Mouse (Mus musculus) gastrocnemius, postnatal 36 days (tissue): ENCODE results near the gene Klra17. TPM values are rescaled to one million over a fixed set of nuclear protein-coding genes. Genes with fewer than 3 reads are reported as not detected.
"Not testable (repeated sequence)": the region's sequence is repeated elsewhere in the genome, so short reads cannot be mapped to it uniquely, and the experiment has no call there.

Experiments
- DNase-seq, 2 experiments: peaks; one replicate each; pipeline ENCODE4 v3.0.0; 2022
- intact Hi-C: fragments of 180-260 bp; cut with DNase I; formaldehyde crosslinking; loops from one replicate; pipeline ENCODE4 v1.15.1; 2025
- long read RNA-seq, 2 experiments: library from polyadenylated mRNA; stranded (forward); transcript quantifications; one replicate each; pipeline ENCODE4 v2.0.0; 2021
- total RNA-seq, 2 experiments: library from RNA; stranded (reverse); gene quantifications; 2 replicates each; pipeline ENCODE4 v1.2.3; 2021

The Klra17 gene
- not detected for total RNA-seq
- long read RNA-seq, experiment 1, result 0 reads
- long read RNA-seq, experiment 2, result 0 reads

DNA sequence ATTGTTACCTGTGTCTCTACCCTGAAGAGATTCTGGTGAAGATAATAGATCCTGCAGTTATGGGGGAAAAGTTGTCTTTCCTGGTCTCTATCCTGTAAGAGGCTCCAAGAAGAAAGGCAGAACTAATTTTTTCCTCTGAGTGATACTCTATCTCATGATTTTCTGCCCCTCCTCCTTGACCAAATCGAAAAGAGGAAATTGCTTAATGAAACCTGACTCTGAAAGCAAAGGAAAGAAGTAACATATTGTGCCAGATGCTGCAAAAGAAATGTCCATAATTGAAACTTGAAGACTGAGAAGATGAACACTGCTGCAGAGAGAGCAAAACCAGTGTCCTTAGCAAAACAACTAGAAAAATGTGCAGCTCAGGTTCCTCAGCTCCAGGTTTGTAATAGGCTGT is at the start of gene Klra17:
Klra17 (minus strand) TSS at position 124 of the 400 bp plus-strand sequence.
- intact Hi-C loops, result no loop called here
- DNase-seq, result no peak

DNA sequence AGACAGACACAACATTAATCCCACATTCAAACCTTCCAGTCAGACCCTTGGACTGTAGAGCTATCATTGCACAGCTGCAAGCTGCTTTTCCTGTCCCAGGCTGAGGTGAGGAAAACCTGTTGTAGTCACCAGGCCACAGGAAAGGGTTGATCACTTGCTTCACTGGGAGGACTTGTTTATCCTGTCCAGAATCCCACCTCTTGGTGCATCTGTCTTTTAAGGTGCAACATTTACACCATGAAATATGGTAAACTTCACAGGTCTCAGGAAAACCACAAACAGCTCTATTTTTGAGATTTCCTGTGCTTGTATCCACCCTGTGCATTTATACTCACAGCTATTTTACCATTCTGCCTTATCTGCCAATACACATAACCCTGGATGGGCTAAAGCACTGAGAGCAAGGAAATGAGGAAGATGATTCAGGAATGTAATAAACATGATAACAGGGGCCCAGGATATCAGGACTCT is 41.0 kb upstream of the Klra17 start, which contains the start of gene Klra5:
Klra5 (minus strand) TSS at position 175 of the 471 bp plus-strand sequence.
- intact Hi-C loops, DNase-seq: not testable (repeated sequence)

DNA sequence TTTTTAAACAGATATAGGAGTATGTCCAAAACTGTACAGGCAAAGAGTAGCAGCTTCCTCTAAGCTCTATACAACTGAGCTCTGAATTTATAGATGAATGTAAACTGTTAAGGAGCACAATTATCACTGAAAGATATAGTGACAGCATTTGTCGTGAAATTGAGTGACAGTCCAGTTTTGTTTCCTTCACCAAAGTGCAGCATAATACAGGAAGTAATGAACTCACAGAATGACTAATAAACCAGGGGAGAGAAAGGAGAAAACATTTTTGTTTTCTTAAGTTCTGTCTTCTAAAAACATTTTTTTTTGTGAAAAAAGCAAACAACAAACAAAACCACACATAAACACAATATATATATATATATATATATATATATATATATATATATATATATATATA is 40.5 kb upstream of the Klra17 start:
- no peak for DNase-seq
- intact Hi-C loops, result no loop called here

DNA sequence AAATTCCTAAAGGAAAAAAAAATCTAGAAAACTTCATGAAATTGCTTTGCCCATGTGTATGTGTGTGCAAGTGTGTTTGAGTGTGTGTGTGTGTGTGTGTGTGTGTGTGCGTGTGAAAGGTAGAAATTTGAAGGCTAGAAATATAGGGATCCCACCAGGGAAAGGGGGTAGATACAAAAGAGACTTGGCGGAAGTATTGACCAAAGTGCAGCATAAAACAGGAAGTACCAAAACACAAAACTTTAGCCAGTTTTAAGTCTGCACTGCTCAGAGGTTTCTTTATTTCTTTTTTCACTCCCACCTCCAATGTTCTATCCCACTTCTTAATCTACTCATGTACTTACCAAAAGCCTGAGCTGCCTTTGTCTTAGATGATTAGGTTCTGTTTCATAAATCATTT is 6.1 kb upstream of the Klra17 start:
- no peak for DNase-seq
- intact Hi-C loops, result no loop called here

DNA sequence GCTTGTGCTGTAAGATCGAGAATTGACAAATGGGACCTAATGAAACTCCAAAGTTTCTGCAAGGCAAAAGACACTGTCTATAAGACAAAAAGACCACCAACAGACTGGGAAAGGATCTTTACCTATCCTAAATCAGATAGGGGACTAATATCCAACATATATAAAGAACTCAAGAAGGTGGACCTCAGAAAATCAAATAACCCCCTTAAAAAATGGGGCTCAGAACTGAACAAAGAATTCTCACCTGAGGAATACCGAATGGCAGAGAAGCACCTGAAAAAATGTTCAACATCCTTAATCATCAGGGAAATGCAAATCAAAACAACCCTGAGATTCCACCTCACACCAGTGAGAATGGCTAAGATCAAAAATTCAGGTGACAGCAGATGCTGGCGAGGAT is 14.1 kb downstream of the Klra17 start, which contains the start of gene Gm17631:
Gm17631 (plus strand) TSS at position 301 of the 400 bp plus-strand sequence.
- intact Hi-C loops, DNase-seq: not testable (repeated sequence)

DNA sequence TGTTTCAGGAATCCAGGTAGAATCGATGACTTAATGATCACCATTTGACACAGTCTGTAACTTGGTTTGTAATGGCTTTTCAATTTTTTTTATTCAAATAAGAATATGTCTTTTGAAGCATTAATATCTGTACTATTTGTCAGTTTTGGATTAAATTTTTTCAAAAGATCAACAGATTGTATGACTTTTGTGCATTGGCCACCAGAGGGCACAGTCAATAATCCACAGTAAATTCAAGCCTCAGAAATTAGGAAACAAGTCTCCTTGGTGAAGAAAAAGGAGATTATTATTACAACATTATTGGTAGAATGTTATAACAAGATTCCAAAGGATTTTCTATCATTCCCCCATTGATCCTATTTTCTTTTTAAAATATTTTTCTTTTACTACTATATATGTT is 50.9 kb downstream of the Klra17 start:
- intact Hi-C loops, result no loop called here
- no peak for DNase-seq

DNA sequence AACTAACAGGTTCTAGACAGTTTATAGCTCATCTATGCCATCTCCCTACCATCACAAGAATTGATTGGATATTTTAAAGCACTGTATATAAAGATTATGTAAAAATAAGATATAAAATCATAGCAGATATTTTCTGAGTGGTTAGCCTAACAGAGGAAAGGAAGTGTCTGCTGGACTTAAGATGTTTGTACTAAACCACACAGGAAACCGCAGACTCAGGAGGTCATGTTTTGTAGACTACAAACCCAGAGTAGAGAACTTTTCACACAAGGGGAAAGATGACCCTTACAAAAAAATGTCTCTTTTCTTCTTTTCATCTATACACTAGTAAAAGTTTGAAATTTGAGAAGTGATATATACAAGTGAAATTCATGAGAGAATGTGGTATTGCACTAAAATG is 52.5 kb downstream of the Klra17 start:
- intact Hi-C loops, result no loop called here
- DNase-seq, result no peak

DNA sequence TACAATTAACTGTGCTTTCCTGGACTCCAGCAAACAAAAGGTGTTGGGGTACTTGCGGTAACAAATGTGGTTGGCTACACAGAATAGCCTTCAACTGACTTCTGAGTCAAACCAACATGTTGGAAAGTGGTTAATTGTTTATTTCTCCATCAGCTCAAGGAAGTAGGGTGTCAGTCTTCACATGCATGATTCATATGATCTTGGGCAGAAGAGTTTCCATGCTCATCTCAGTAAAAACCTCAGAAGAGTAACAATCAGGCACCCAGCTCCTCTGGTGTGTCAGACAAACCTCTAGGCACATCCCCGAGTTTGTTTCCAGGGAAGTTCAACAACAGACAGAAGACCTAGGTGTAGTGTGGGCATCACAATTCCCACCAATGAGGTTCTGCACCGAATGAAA is 58.7 kb downstream of the Klra17 start:
- intact Hi-C loops, result no loop called here

DNA sequence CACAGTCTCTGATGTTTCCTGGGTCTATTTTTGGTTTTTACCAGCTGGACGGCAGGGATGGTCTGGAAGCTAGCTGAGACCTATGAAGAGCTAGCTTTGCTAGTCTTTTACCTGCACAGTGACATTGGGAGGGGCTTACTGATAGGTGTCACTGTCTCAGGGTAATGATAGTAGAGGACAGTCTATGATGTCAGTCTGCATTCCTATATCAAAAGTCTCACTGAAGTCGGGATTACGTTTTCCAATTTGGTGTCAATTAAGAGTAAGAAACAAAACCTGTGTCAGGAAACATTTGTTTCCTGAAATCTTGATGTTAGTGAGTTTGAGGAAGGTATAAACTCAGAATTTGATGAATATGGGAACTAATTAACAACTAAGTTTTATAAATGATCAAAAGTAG is 92.3 kb downstream of the Klra17 start, which contains the start of gene Gm156:
Gm156 (minus strand) TSS at position 101 of the 400 bp plus-strand sequence.
- DNase-seq, intact Hi-C loops: not testable (repeated sequence)

More for the DNA sequence above, 58.7 kb downstream of the Klra17 start:
- no peak for DNase-seq

Other genes with a start within 250 kb of the Klra17 start
- gene Klrc3, start 233.3 kb downstream of the Klra17 start, total RNA-seq, result not detected
- not detected for gene Klrc2, start 216.0 kb downstream of the Klra17 start, total RNA-seq
- gene Klrc1, start 197.7 kb downstream of the Klra17 start, total RNA-seq, result not detected
- not detected for gene Klri1, start 159.5 kb downstream of the Klra17 start, total RNA-seq
- gene Klri2, start 136.2 kb downstream of the Klra17 start, total RNA-seq, result not detected
- not detected for gene Gm156, start 92.4 kb downstream of the Klra17 start, total RNA-seq
- gene Gm17631, start 14.0 kb downstream of the Klra17 start, total RNA-seq, result not detected
- gene Klra5, start 41.0 kb upstream of the Klra17 start, total RNA-seq, result not detected
- gene Klra6, start 150.3 kb upstream of the Klra17 start, total RNA-seq, result not detected
- not detected for gene Klra4, start 190.6 kb upstream of the Klra17 start, total RNA-seq